Mouse (Mus musculus) liver, embryonic 16.5 days (tissue): ENCODE measurements around the gene Tmem104. TPM values are rescaled to one million over a fixed set of nuclear protein-coding genes. Genes with fewer than 3 reads are reported as not detected.

Experiments
- ATAC-seq: fragments of 200-750 bp; cut with Nextera tagmentation; 2 replicates; pipeline ENCODE4 v1.8.0; 2017; ENCODE audit warnings: low read depth, mild to moderate bottlenecking, moderate number of reproducible peaks, moderate library complexity
- H3K27ac ChIP-seq: fragments of 300-500 bp; sonication (generic); 2 replicates; pipeline ENCODE4 v1.5.1; 2014; ENCODE audit warnings: mild to moderate bottlenecking, low read length
- H3K27me3 ChIP-seq: fragments of 300-500 bp; sonication (generic); 2 replicates; pipeline ENCODE4 v1.6.1; 2014; ENCODE audit warnings: low read depth, low read length, mixed read lengths; ENCODE audit not compliant: control insufficient read depth, insufficient read depth
- H3K36me3 ChIP-seq: fragments of 300-500 bp; sonication (generic); 2 replicates; pipeline ENCODE4 v1.6.1; 2014; ENCODE audit warnings: mild to moderate bottlenecking; ENCODE audit not compliant: control insufficient read depth, insufficient read depth
- H3K4me1 ChIP-seq: fragments of 300-500 bp; sonication (generic); 2 replicates; pipeline ENCODE4 v1.6.1; 2014; ENCODE audit warnings: low read depth, low read length, mixed read lengths; ENCODE audit not compliant: control insufficient read depth
- H3K4me2 ChIP-seq: fragments of 300-500 bp; sonication (generic); 2 replicates; pipeline ENCODE4 v1.6.1; 2014; ENCODE audit warnings: low read depth, low read length, mixed read lengths
- H3K4me3 ChIP-seq: fragments of 300-500 bp; sonication (generic); 2 replicates; pipeline ENCODE4 v1.5.1; 2014; ENCODE audit warnings: low read depth, mild to moderate bottlenecking, low read length
- H3K9ac ChIP-seq: fragments of 300-500 bp; sonication (generic); 2 replicates; pipeline ENCODE4 v1.6.1; 2014; ENCODE audit warnings: low read depth, low read length
- H3K9me3 ChIP-seq: fragments of 300-500 bp; sonication (generic); replicated peaks from 2 replicates; pipeline ENCODE4 v1.6.1; 2016; ENCODE audit warnings: low read length; ENCODE audit not compliant: control insufficient read depth
- WGBS: fragments of 180-500 bp; shearing (Covaris S2); extraction: QIAGEN DNeasy Blood & Tissue Kit; methylation state at CpG from one replicate; pipeline ENCODE4 v1.1.7; 2014; ENCODE audit not compliant: insufficient replicate concordance; 5-methylcytosine and 5-hydroxymethylcytosine counted together
- polyA plus RNA-seq: library from polyadenylated mRNA; unstranded; fragments of >200 nt; fragmentation: Nextera tagmentation; extraction: Ambion mirVana; gene quantifications from 2 replicates; pipeline ENCODE4 v1.2.1, GENCODE M21; 2015

The Tmem104 gene
- polyA plus RNA-seq, 1 experiment from 2014 or later, result 6.4 TPM

GRCm38 (mm10) chr11:115163568-115164150 is 23.6 kb upstream of the Tmem104 start:
- H3K27ac ChIP-seq, result peak overlapping the region; percentile 63; the same call in 1 of the 2 replicates
- WGBS, result under 1% methylated on average over 47 of the region's 47 CpGs
- peaks cover 2% of the 10 kb centered on the region; the same call in 1 of the 2 replicates for H3K36me3 ChIP-seq
- no peak for ATAC-seq
- peak overlapping the region; percentile 78 for H3K9ac ChIP-seq
- peak overlapping the region; percentile 85 for H3K4me3 ChIP-seq
- H3K27me3 ChIP-seq, result peaks cover 16% of the 10 kb centered on the region
- H3K4me1 ChIP-seq, result peaks cover 34% of the 10 kb centered on the region
- no peaks in the 10 kb centered on the region for H3K9me3 ChIP-seq
- peak overlapping the region; percentile 91 for H3K4me2 ChIP-seq

GRCm38 (mm10) chr11:115164341-115164975 is 22.8 kb upstream of the Tmem104 start:
- H3K27ac ChIP-seq, result no peak overlapping the region; the same call in 1 of the 2 replicates
- H3K27me3 ChIP-seq, result peaks cover 16% of the 10 kb centered on the region
- peak overlapping the region; percentile 85 for H3K4me3 ChIP-seq
- H3K9me3 ChIP-seq, result no peaks in the 10 kb centered on the region
- peak overlapping the region; percentile 78 for H3K9ac ChIP-seq
- H3K4me2 ChIP-seq, result peak overlapping the region; percentile 91
- ATAC-seq, result no peak
- peaks cover 34% of the 10 kb centered on the region for H3K4me1 ChIP-seq
- 0% methylated on average over 14 of the region's 14 CpGs for WGBS
- H3K36me3 ChIP-seq, result peaks cover 2% of the 10 kb centered on the region; the same call in 1 of the 2 replicates

- Histone ChIP-seq H3K4me3 (peak overlapping the region; percentile 85), H3K27ac (0 out of 2 replicates have a peak overlapping the region, but pooled peaks have one; percentile 25), H3K27me3 (peaks cover 16% of the 10 kb centered on the region), H3K36me3 (peaks cover 2% of the 10 kb centered on the region; the same call in 1 of the 2 replicates), H3K4me2 (peak overlapping the region; percentile 91), H3K9me3 (no peaks in the 10 kb centered on the region), H3K4me1 (peaks cover 34% of the 10 kb centered on the region), H3K9ac (peak overlapping the region; percentile 78; the same call in 1 of the 2 replicates)
- WGBS, result 8% methylated on average over 9 of the region's 9 CpGs
- peak; percentile 25 for ATAC-seq
These were observed 22.3 kb upstream of the Tmem104 start for GRCm38 (mm10) chr11:115164976-115165374.

- peaks cover 30% of the 10 kb centered on the region for H3K4me1 ChIP-seq
These were observed 20.5 kb upstream of the Tmem104 start for GRCm38 (mm10) chr11:115166776-115167175.

GRCm38 (mm10) chr11:115167631-115168249 is 19.5 kb upstream of the Tmem104 start:
- no peak overlapping the region for H3K4me2 ChIP-seq
- WGBS, result 64% methylated on average over 8 of the region's 8 CpGs
- H3K27ac ChIP-seq, result no peak overlapping the region
- peaks cover 16% of the 10 kb centered on the region for H3K27me3 ChIP-seq
- H3K4me1 ChIP-seq, result peaks cover 30% of the 10 kb centered on the region
- H3K4me3 ChIP-seq, result no peak overlapping the region
- H3K36me3 ChIP-seq, result peaks cover 2% of the 10 kb centered on the region; the same call in 1 of the 2 replicates
- H3K9me3 ChIP-seq, result no peaks in the 10 kb centered on the region
- H3K9ac ChIP-seq, result no peak overlapping the region
- no peak for ATAC-seq

More at GRCm38 (mm10) chr11:115166776-115167175, 20.5 kb upstream of the Tmem104 start:
- peaks cover 2% of the 10 kb centered on the region; the same call in 1 of the 2 replicates for H3K36me3 ChIP-seq
- no peaks in the 10 kb centered on the region for H3K9me3 ChIP-seq
- H3K27ac ChIP-seq, result no peak overlapping the region
- 66% methylated on average over 3 of the region's 3 CpGs for WGBS
- no peak for ATAC-seq
- H3K27me3 ChIP-seq, result peaks cover 16% of the 10 kb centered on the region
- H3K4me2 ChIP-seq, result peak overlapping the region; percentile 91; the same call in 1 of the 2 replicates
- H3K4me3 ChIP-seq, result no peak overlapping the region
- H3K9ac ChIP-seq, result no peak overlapping the region

GRCm38 (mm10) chr11:115169430-115169829 is 17.9 kb upstream of the Tmem104 start:
- Histone ChIP-seq H3K4me3 (no peak overlapping the region), H3K27ac (no peak overlapping the region), H3K9ac (no peak overlapping the region), H3K27me3 (peaks cover 6% of the 10 kb centered on the region), H3K36me3 (peaks cover 2% of the 10 kb centered on the region; the same call in 1 of the 2 replicates), H3K9me3 (no peaks in the 10 kb centered on the region), H3K4me1 (peaks cover 41% of the 10 kb centered on the region), H3K4me2 (no peak overlapping the region)
- WGBS, result 71% methylated on average over 4 of the region's 4 CpGs
- ATAC-seq, result no peak

- ATAC-seq, result no peak
- peaks cover 2% of the 10 kb centered on the region; the same call in 1 of the 2 replicates for H3K36me3 ChIP-seq
- H3K4me1 ChIP-seq, result peaks cover 55% of the 10 kb centered on the region
- H3K9ac ChIP-seq, result no peak overlapping the region
- no peaks in the 10 kb centered on the region for H3K9me3 ChIP-seq
- no peak overlapping the region for H3K27ac ChIP-seq
- WGBS, result 56% methylated on average over 8 of the region's 8 CpGs
- H3K27me3 ChIP-seq, result no peaks in the 10 kb centered on the region
- no peak overlapping the region for H3K4me3 ChIP-seq
- no peak overlapping the region for H3K4me2 ChIP-seq
These were observed 16.2 kb upstream of the Tmem104 start for GRCm38 (mm10) chr11:115171125-115171524.

- no peaks in the 10 kb centered on the region for H3K9me3 ChIP-seq
- peak; percentile 52 for ATAC-seq
- no peak overlapping the region for H3K4me3 ChIP-seq
- 34% methylated on average over 4 of the region's 4 CpGs for WGBS
- peaks cover 2% of the 10 kb centered on the region; the same call in 1 of the 2 replicates for H3K36me3 ChIP-seq
- no peak overlapping the region for H3K9ac ChIP-seq
- H3K4me1 ChIP-seq, result peaks cover 40% of the 10 kb centered on the region
- no peak overlapping the region for H3K27ac ChIP-seq
- H3K4me2 ChIP-seq, result no peak overlapping the region
- no peaks in the 10 kb centered on the region for H3K27me3 ChIP-seq
These were observed 14.4 kb upstream of the Tmem104 start for GRCm38 (mm10) chr11:115172825-115173287.
